15 mouse cellular contexts compared by ENCODE assay signal in the genomic region with DNA sequence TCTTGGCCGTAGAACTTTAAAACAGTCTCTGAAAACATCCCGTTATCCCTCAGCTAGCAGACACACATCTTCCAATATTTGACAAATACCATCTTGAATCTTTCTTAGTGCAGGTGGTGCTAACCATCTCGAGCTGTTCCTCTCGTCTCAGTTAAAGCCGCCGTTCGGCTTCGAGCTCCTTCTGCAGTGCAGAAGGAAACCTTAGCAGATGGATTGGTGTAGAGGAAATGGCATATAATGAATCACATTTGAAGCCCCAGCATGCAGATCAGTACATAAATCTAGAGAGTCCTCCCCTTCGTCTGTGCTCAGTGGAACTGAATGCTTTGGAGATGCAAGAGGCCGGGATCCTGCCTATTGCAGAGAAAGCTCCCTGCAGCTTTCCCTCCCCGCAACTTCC.
DNase-seq lines count a peak whose midpoint lies in the region; ATAC-seq and TF ChIP-seq lines count a peak whose summit lies in the region.
"Had no signal": no experiment of that assay in that cellular context is flagged by ENCODE, and none has a peak within 500 bp of the region (broad histone marks: within the 10 kb centered on the region; RNA-seq: fewer than 3 reads in every experiment).

No protein-coding gene starts in this region.

- no peak overlapping the region for H3K4me3 ChIP-seq in lung, embryonic 14.5 days (ENCODE audit: low read depth, low read length)
- no peak overlapping the region for H3K4me3 ChIP-seq in layer of hippocampus, adult 2 months
- H3K4me3 ChIP-seq: embryonic facial prominence, embryonic 13.5 days; lung, embryonic 15.5 days; midbrain, embryonic 10.5 days had no signal

- ATAC-seq in frontal cortex, adult (ENCODE audit: low TSS enrichment), result peak; percentile 87
- no peak for ATAC-seq in lung, embryonic 14.5 days (ENCODE audit: insufficient read depth)
- ATAC-seq: hindbrain, embryonic 16.5 days had no signal

- H3K4me1 ChIP-seq in lung, embryonic 14.5 days (ENCODE audit: insufficient read depth), result no peaks in the 10 kb centered on the region
- H3K4me1 ChIP-seq: lung, embryonic 15.5 days had no signal

- H3K27ac ChIP-seq in lung, embryonic 14.5 days (ENCODE audit: low read depth), result no peak overlapping the region
- H3K27ac ChIP-seq in layer of hippocampus, adult 2 months, result no peak overlapping the region
- H3K27ac ChIP-seq: embryonic facial prominence, embryonic 13.5 days; lung, embryonic 15.5 days; midbrain, embryonic 10.5 days had no signal

- no peak for TF ChIP-seq CTCF in lung, embryonic 14.5 days (IDR thresholded peaks at IDR 0.05; ENCODE audit: low read depth)
- TF ChIP-seq CTCF in layer of hippocampus, adult 2 months (conservative IDR thresholded peaks at IDR 0.05), result no peak

- no peak overlapping the region for H3K9ac ChIP-seq in lung, embryonic 14.5 days
- H3K9ac ChIP-seq: embryonic facial prominence, embryonic 13.5 days; lung, embryonic 15.5 days had no signal

- WGBS in lung, embryonic 14.5 days, result 51% methylated on average over 11 of the region's 11 CpGs

- no peak for DNase-seq in frontal cortex, postnatal 25 days (ENCODE audit: low spot score in 2 of 2)
- peak; percentile 6 for DNase-seq in lung, embryonic 14.5 days
- DNase-seq in lung, adult 18-20 months, result no peak
- peak; percentile 53 to 69 for DNase-seq in layer of hippocampus, adult 2 months (ENCODE audit: low spot score in 2 of 2)
- peak; percentile 36 for DNase-seq in telencephalon, adult 2 months (ENCODE audit: low read depth, low spot score)
- no peak for DNase-seq in cerebellum, adult 9-11 months
- DNase-seq: cerebellum, adult 2 months; heart, adult 18-20 months; heart, postnatal 14 days; thymus, adult 18-20 months had no signal

- no peaks in the 10 kb centered on the region for H3K9me3 ChIP-seq in lung, embryonic 14.5 days (ENCODE audit: low read depth, low read length)
- H3K9me3 ChIP-seq: embryonic facial prominence, embryonic 13.5 days; lung, embryonic 15.5 days; midbrain, embryonic 10.5 days had no signal

- no peaks in the 10 kb centered on the region for H3K27me3 ChIP-seq in lung, embryonic 14.5 days (ENCODE audit: insufficient read depth, low read length)
- H3K27me3 ChIP-seq: embryonic facial prominence, embryonic 13.5 days; lung, embryonic 15.5 days had no signal

- H3K4me2 ChIP-seq in lung, embryonic 14.5 days, result no peak overlapping the region
- H3K4me2 ChIP-seq: embryonic facial prominence, embryonic 13.5 days; lung, embryonic 15.5 days had no signal

- no peaks in the 10 kb centered on the region for H3K36me3 ChIP-seq in lung, embryonic 14.5 days (ENCODE audit: insufficient read depth)
- H3K36me3 ChIP-seq: embryonic facial prominence, embryonic 13.5 days; lung, embryonic 15.5 days; midbrain, embryonic 10.5 days had no signal

Comparison
In these comparisons a context has a peak if more than half of its experiments do, and no peak if none do; other contexts are left out.
1. DNase-seq: peak in lung, embryonic 14.5 days (single experiment), layer of hippocampus, adult 2 months (2 of 2) and telencephalon, adult 2 months (single experiment); none in frontal cortex, postnatal 25 days (0 of 2), lung, adult 18-20 months (0 of 2) and cerebellum, adult 9-11 months (single experiment).